Mouse (Mus musculus) cerebellum, postnatal 25 days (tissue): ENCODE results near the gene Gm9817.
"Not testable (repeated sequence)": the region's sequence is repeated elsewhere in the genome, so short reads cannot be mapped to it uniquely, and the experiment has no call there.

ENCODE experiments used
- DNase-seq, 2 experiments: peaks; one replicate each; pipeline ENCODE4 v3.0.0; 2021; ENCODE audit warnings: mixed read lengths in 2 of 2

The Gm9817 gene

GRCm38 (mm10) chr13:45078392-45078791 lies at the start of gene Gm9817:
Gm9817 (plus strand) TSS chr13:45078692.
- DNase-seq, result not testable (repeated sequence)

- no peak for DNase-seq
Measured at GRCm38 (mm10) chr13:45029791-45030190, 48.7 kb upstream of the Gm9817 start.

GRCm38 (mm10) chr13:45030830-45031229 lies 47.7 kb upstream of the Gm9817 start:
- peak; percentile 88 to 94 for DNase-seq

GRCm38 (mm10) chr13:45031314-45031713 lies 47.2 kb upstream of the Gm9817 start:
- DNase-seq, result peak in 1 of 2 experiments; percentile 7

GRCm38 (mm10) chr13:45031748-45032147 lies 46.7 kb upstream of the Gm9817 start:
- no peak for DNase-seq

GRCm38 (mm10) chr13:45032484-45032883 lies 46.0 kb upstream of the Gm9817 start:
- DNase-seq, result no peak

GRCm38 (mm10) chr13:45033360-45033759 lies 45.1 kb upstream of the Gm9817 start:
- no peak for DNase-seq

GRCm38 (mm10) chr13:45034759-45035158 lies 43.7 kb upstream of the Gm9817 start:
- no peak for DNase-seq

GRCm38 (mm10) chr13:45036417-45036816 lies 42.1 kb upstream of the Gm9817 start:
- peak in 1 of 2 experiments; percentile 17 for DNase-seq

GRCm38 (mm10) chr13:45040195-45040594 lies 38.3 kb upstream of the Gm9817 start:
- DNase-seq, result no peak

GRCm38 (mm10) chr13:45040741-45041140 lies 37.8 kb upstream of the Gm9817 start:
- DNase-seq, result no peak

GRCm38 (mm10) chr13:45043466-45043865 lies 35.0 kb upstream of the Gm9817 start:
- no peak for DNase-seq

GRCm38 (mm10) chr13:45049261-45050020 lies 29.1 kb upstream of the Gm9817 start:
- DNase-seq, result no peak

- no peak for DNase-seq
Measured at GRCm38 (mm10) chr13:45052805-45053204, 25.7 kb upstream of the Gm9817 start.

GRCm38 (mm10) chr13:45053843-45054242 lies 24.6 kb upstream of the Gm9817 start:
- no peak for DNase-seq

- peak; percentile 22 to 46 for DNase-seq
Measured at GRCm38 (mm10) chr13:45059206-45059605, 19.3 kb upstream of the Gm9817 start.

GRCm38 (mm10) chr13:45063146-45063545 lies 15.3 kb upstream of the Gm9817 start:
- DNase-seq, result no peak

- DNase-seq, result no peak
Measured at GRCm38 (mm10) chr13:45064951-45065350, 13.5 kb upstream of the Gm9817 start.

- peak in 1 of 2 experiments; percentile 20 for DNase-seq
Measured at GRCm38 (mm10) chr13:45070366-45070765, 8.1 kb upstream of the Gm9817 start.

- no peak for DNase-seq
Measured at GRCm38 (mm10) chr13:45075012-45075411, 3.5 kb upstream of the Gm9817 start.

GRCm38 (mm10) chr13:45075715-45076114 lies 2.8 kb upstream of the Gm9817 start:
- no peak for DNase-seq

GRCm38 (mm10) chr13:45080771-45081170 lies 2.3 kb downstream of the Gm9817 start:
- peak in 1 of 2 experiments; percentile 15 for DNase-seq

- DNase-seq, result peak; percentile 29 to 54
Measured at GRCm38 (mm10) chr13:45083696-45084095, 5.2 kb downstream of the Gm9817 start.

- DNase-seq, result no peak
Measured at GRCm38 (mm10) chr13:45088796-45089221, 10.3 kb downstream of the Gm9817 start.

GRCm38 (mm10) chr13:45089846-45090245 lies 11.4 kb downstream of the Gm9817 start:
- DNase-seq, result peak; percentile 61 to 65
